Comparison of ENCODE assay signal across 25 mouse cellular contexts in the genomic region with DNA sequence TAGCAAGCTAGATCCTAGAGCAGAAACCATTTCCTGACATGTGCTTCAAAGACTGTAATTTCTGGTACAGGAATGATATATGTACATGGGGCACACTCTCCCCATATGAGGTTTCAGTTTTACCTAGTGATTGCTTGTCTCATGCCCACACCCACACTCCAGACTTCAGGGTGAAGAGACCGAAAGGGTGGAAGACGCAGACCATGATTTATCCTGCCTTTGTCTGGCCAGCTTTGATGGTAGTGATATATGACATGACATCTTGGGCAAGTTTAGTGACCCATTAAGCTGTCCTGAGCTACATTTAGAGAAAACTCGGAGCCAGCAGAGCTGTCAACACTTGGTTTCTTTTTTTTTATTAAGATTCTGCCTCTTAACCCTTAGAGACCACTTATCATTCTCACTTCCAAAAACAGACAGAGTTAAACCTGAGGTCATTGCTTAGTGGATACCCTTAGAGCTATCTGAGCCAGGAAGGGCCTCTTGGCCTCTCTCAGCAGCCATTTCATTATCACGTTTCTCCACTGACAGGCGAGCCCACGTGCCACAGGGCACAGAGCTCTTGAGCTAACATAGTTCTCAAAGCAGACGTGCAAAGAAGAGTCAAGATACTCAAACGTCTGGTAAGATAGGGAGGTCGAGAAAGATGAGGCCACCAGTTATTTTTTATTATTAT.
A peak's percentile ranks its signal among the peaks of the same experiment; 100 is the strongest.
DNase-seq lines count a peak whose midpoint lies in the region; ATAC-seq lines count a peak whose summit lies in the region.
"Had no signal": no experiment of that assay in that cellular context is flagged by ENCODE, and none has a peak within 500 bp of the region (broad histone marks: within the 10 kb centered on the region; RNA-seq: fewer than 3 reads in every experiment).

No protein-coding gene starts in this region.

- intact Hi-C loops in heart, postnatal 36 days (cut with DNase I), result no loop called here
- intact Hi-C loops in left cerebral cortex, postnatal 10 days (cut with DNase I), result no loop called here

- no peaks in the 10 kb centered on the region for H3K36me3 ChIP-seq in heart, embryonic 10.5 days
- H3K36me3 ChIP-seq in heart, embryonic 13.5 days, result no peaks in the 10 kb centered on the region
- H3K36me3 ChIP-seq in forebrain, embryonic 11.5 days (ENCODE audit: control insufficient read depth, insufficient read depth, low read length), result no peaks in the 10 kb centered on the region
- H3K36me3 ChIP-seq: hindbrain, embryonic 15.5 days; limb, embryonic 10.5 days; neural tube, embryonic 15.5 days had no signal

- peak overlapping the region; percentile 48 for H3K4me2 ChIP-seq in heart, embryonic 13.5 days
- H3K4me2 ChIP-seq in forebrain, embryonic 11.5 days (ENCODE audit: low read depth, low read length, severe bottlenecking), result no peak overlapping the region
- H3K4me2 ChIP-seq: hindbrain, embryonic 15.5 days; neural tube, embryonic 15.5 days had no signal

- H3K9ac ChIP-seq in heart, embryonic 13.5 days, result no peak overlapping the region
- no peak overlapping the region for H3K9ac ChIP-seq in forebrain, embryonic 11.5 days (ENCODE audit: low read length)
- H3K9ac ChIP-seq: hindbrain, embryonic 15.5 days; liver, postnatal 0 days; neural tube, embryonic 15.5 days had no signal

- H3K27me3 ChIP-seq in heart, embryonic 10.5 days (ENCODE audit: insufficient read depth, poor library complexity, severe bottlenecking), result peaks cover 77% of the 10 kb centered on the region
- H3K27me3 ChIP-seq in heart, embryonic 13.5 days (replicated peaks), result peaks cover 78% of the 10 kb centered on the region
- no peaks in the 10 kb centered on the region for H3K27me3 ChIP-seq in forebrain, embryonic 11.5 days (ENCODE audit: control insufficient read depth, insufficient read depth, low read length)
- H3K27me3 ChIP-seq: hindbrain, embryonic 15.5 days; neural tube, embryonic 15.5 days had no signal

- peak overlapping the region; percentile 15; the same call in 1 of the 2 replicates for H3K4me3 ChIP-seq in heart, embryonic 10.5 days
- no peak overlapping the region for H3K4me3 ChIP-seq in heart, embryonic 13.5 days
- no peak overlapping the region for H3K4me3 ChIP-seq in forebrain, embryonic 11.5 days (ENCODE audit: low read depth, low read length)
- H3K4me3 ChIP-seq: hindbrain, embryonic 15.5 days; left cerebral cortex, adult 2 months; limb, embryonic 10.5 days; neural tube, embryonic 15.5 days had no signal

- peak; percentile 77 for DNase-seq in heart, embryonic 10.5 days (ENCODE audit: low spot score)
- no peak for DNase-seq in heart, postnatal 36 days
- peak; percentile 40 for DNase-seq in embryo, embryonic 10 days (ENCODE audit: low spot score)
- DNase-seq in hindlimb bud, embryonic 11.5 days (ENCODE audit: extremely low spot score, low read depth, low spot score), result peak; percentile 26
- no peak for DNase-seq in forebrain, embryonic 11.5 days (ENCODE audit: low spot score)
- DNase-seq in left cerebral cortex, postnatal 10 days (ENCODE audit: extremely low spot score in 1 of 2, low spot score in 2 of 2), result no peak
- DNase-seq: adrenal gland, postnatal 36 days; cerebellum, adult 11-12 months; cerebellum, postnatal 14 days; gastrocnemius, postnatal 14 days; kidney, postnatal 4 days; layer of hippocampus, adult 9-11 months; liver, postnatal 0 days; lung, postnatal 10 days; midbrain, embryonic 14.5 days; right cerebral cortex, postnatal 25 days had no signal

- ATAC-seq in heart, embryonic 13.5 days (ENCODE audit: extremely low read depth, insufficient number of reproducible peaks, low FRiP score, low TSS enrichment), result no peak; the same call in 1 of the 2 replicates
- ATAC-seq in forebrain, embryonic 11.5 days (replicated peaks; ENCODE audit: low FRiP score), result no peak
- ATAC-seq: CD4-positive, CD25-positive, alpha-beta regulatory T cell, adult 4 months; forebrain, embryonic 14.5 days; intestine, embryonic 16.5 days; liver, postnatal 0 days had no signal

- H3K9me3 ChIP-seq in heart, embryonic 10.5 days, result no peaks in the 10 kb centered on the region
- H3K9me3 ChIP-seq in heart, embryonic 13.5 days, result peaks cover 3% of the 10 kb centered on the region; the same call in 1 of the 2 replicates
- H3K9me3 ChIP-seq in forebrain, embryonic 11.5 days (ENCODE audit: control insufficient read depth, low read length), result no peaks in the 10 kb centered on the region
- H3K9me3 ChIP-seq: hindbrain, embryonic 15.5 days; limb, embryonic 10.5 days; neural tube, embryonic 15.5 days had no signal

- WGBS in heart, embryonic 10.5 days, result 16% methylated on average over 9 of the region's 9 CpGs
- 9% methylated on average over 9 of the region's 9 CpGs for WGBS in heart, embryonic 13.5 days
- WGBS in forebrain, embryonic 11.5 days, result 79% methylated on average over 9 of the region's 9 CpGs

- H3K27ac ChIP-seq in heart, embryonic 10.5 days, result no peak overlapping the region
- 0 out of 2 replicates have a peak overlapping the region, but pooled peaks have one; percentile 36 for H3K27ac ChIP-seq in heart, embryonic 13.5 days (replicated peaks)
- H3K27ac ChIP-seq in forebrain, embryonic 11.5 days (ENCODE audit: low read depth, low read length), result no peak overlapping the region
- H3K27ac ChIP-seq: hindbrain, embryonic 15.5 days; left cerebral cortex, adult 2 months; limb, embryonic 10.5 days; neural tube, embryonic 15.5 days; stomach, postnatal 0 days had no signal

- H3K4me1 ChIP-seq in heart, embryonic 10.5 days, result peaks cover 11% of the 10 kb centered on the region
- peaks cover 19% of the 10 kb centered on the region for H3K4me1 ChIP-seq in heart, embryonic 13.5 days
- H3K4me1 ChIP-seq in forebrain, embryonic 11.5 days (replicated peaks; ENCODE audit: control insufficient read depth, insufficient read depth, low read length), result no peaks in the 10 kb centered on the region
- H3K4me1 ChIP-seq: hindbrain, embryonic 15.5 days; neural tube, embryonic 15.5 days had no signal

Comparison
In these comparisons a context has a peak if more than half of its experiments do, and no peak if none do; other contexts are left out.
1. DNase-seq: peak in heart, embryonic 10.5 days (single experiment), embryo, embryonic 10 days (single experiment) and hindlimb bud, embryonic 11.5 days (single experiment); none in heart, postnatal 36 days (0 of 2), forebrain, embryonic 11.5 days (single experiment) and left cerebral cortex, postnatal 10 days (0 of 2).